Mouse (Mus musculus) brain, embryonic 18.5 days (tissue): ENCODE data around the gene Zscan4d.
"Not testable (repeated sequence)": the region's sequence is repeated elsewhere in the genome, so short reads cannot be mapped to it uniquely, and the experiment has no call there.

Source experiments
- DNase-seq: peaks from one replicate; pipeline ENCODE4 v3.0.0-alpha.2; 2012; ENCODE audit warnings: low read depth, low spot score

Zscan4d gene

GRCm38 (mm10) chr7:11166059-11166458 lies at the start of gene Zscan4d:
TSS of gene Zscan4d (minus strand) at chr7:11166159.
- not testable (repeated sequence) for DNase-seq

- not testable (repeated sequence) for DNase-seq
These were observed 7.9 kb downstream of the Zscan4d start for GRCm38 (mm10) chr7:11158036-11158435.
